In genomic region chr17:5598999-5599398, GRCm38 (mm10) we compare ENCODE assay signal across 21 mouse cellular contexts.
"Had no signal": no experiment of that assay in that cellular context is flagged by ENCODE, and none has a peak within 500 bp of the region (broad histone marks: within the 10 kb centered on the region; RNA-seq: fewer than 3 reads in every experiment).

No protein-coding gene starts in this region.

- H3K4me1 ChIP-seq: liver, embryonic 13.5 days had no signal

- ATAC-seq: intestine, embryonic 15.5 days; midbrain, embryonic 13.5 days; midbrain, embryonic 16.5 days had no signal

- H3K36me3 ChIP-seq: intestine, embryonic 15.5 days; liver, embryonic 13.5 days; midbrain, embryonic 10.5 days; midbrain, embryonic 13.5 days; neural tube, embryonic 13.5 days; stomach, embryonic 15.5 days had no signal

- H3K27ac ChIP-seq: intestine, embryonic 15.5 days; left cerebral cortex, adult 2 months; liver, embryonic 13.5 days; midbrain, embryonic 10.5 days; midbrain, embryonic 13.5 days; neural tube, embryonic 13.5 days; stomach, embryonic 15.5 days had no signal

- H3K4me3 ChIP-seq: intestine, embryonic 15.5 days; layer of hippocampus, adult 2 months; left cerebral cortex, adult 2 months; liver, embryonic 13.5 days; megakaryocyte, embryonic 14.5 days; midbrain, embryonic 10.5 days; midbrain, embryonic 13.5 days; myocyte; neural tube, embryonic 13.5 days; stomach, embryonic 15.5 days had no signal

- H3K27me3 ChIP-seq: intestine, embryonic 15.5 days; liver, embryonic 13.5 days; midbrain, embryonic 13.5 days; neural tube, embryonic 13.5 days; stomach, embryonic 15.5 days had no signal

- H3K9ac ChIP-seq: intestine, embryonic 15.5 days; liver, embryonic 13.5 days; midbrain, embryonic 13.5 days; neural tube, embryonic 13.5 days; stomach, embryonic 15.5 days had no signal

- DNase-seq: kidney, adult 11 months; kidney, postnatal 25 days; layer of hippocampus, adult 9-11 months; layer of hippocampus, postnatal 36 days; liver, embryonic 13.5 days; lung, adult 2 months; retina, postnatal 1 day; right cerebral cortex, postnatal 25 days; spleen, adult 18-20 months; thymus, adult 18-20 months; thymus, postnatal 36 days had no signal

- H3K9me3 ChIP-seq: intestine, embryonic 15.5 days; liver, embryonic 13.5 days; megakaryocyte, embryonic 14.5 days; midbrain, embryonic 10.5 days; midbrain, embryonic 13.5 days; neural tube, embryonic 13.5 days; stomach, embryonic 15.5 days had no signal

- H3K4me2 ChIP-seq: intestine, embryonic 15.5 days; liver, embryonic 13.5 days; midbrain, embryonic 13.5 days; neural tube, embryonic 13.5 days; stomach, embryonic 15.5 days had no signal
